Mouse (Mus musculus): ENCODE measurements around the gene Slc22a18. TPM values are rescaled to one million over a fixed set of nuclear protein-coding genes. Genes with fewer than 3 reads are reported as not detected.

Gene Slc22a18
- total RNA-seq (2021): 1 to 10 TPM; 5.5 to 7.0 TPM
- long read RNA-seq, experiment 1, partial matches to known transcripts: 4 of 11 reads
- long read RNA-seq, experiment 1, other reads (novel, unspliced or antisense): 3 of 11 reads
- long read RNA-seq, experiment 2, partial matches to known transcripts: 2 of 3 reads
- long read RNA-seq, experiment 2, other reads (novel, unspliced or antisense): 0 of 3 reads

- no peak for DNase-seq (ENCODE audit: low spot score in 2 of 2)
Measured at GRCm38 (mm10) chr7:143473347-143474101, at the start of gene Slc22a18. Gene Slc22a18, plus strand, starts transcription at chr7:143473736.

GRCm38 (mm10) chr7:143428142-143428813 is 45.3 kb upstream of the Slc22a18 start:
- DNase-seq (ENCODE audit: low spot score in 2 of 2): no peak

GRCm38 (mm10) chr7:143428814-143429499 is 44.6 kb upstream of the Slc22a18 start:
- DNase-seq (ENCODE audit: low spot score in 2 of 2): no peak

GRCm38 (mm10) chr7:143432631-143433030 is 40.9 kb upstream of the Slc22a18 start:
- DNase-seq (ENCODE audit: low spot score in 2 of 2): no peak

GRCm38 (mm10) chr7:143433331-143433730 is 40.2 kb upstream of the Slc22a18 start:
- no peak for DNase-seq (ENCODE audit: low spot score in 2 of 2)

GRCm38 (mm10) chr7:143437231-143437893 is 36.2 kb upstream of the Slc22a18 start:
- no peak for DNase-seq (ENCODE audit: low spot score in 2 of 2)

GRCm38 (mm10) chr7:143437894-143438581 is 35.5 kb upstream of the Slc22a18 start:
- no peak for DNase-seq (ENCODE audit: low spot score in 2 of 2)

- no peak for DNase-seq (ENCODE audit: low spot score in 2 of 2)
Measured at GRCm38 (mm10) chr7:143438965-143439364, 34.6 kb upstream of the Slc22a18 start.

- DNase-seq (ENCODE audit: low spot score in 2 of 2): no peak
Measured at GRCm38 (mm10) chr7:143444580-143444954, 29.0 kb upstream of the Slc22a18 start.

- no peak for DNase-seq (ENCODE audit: low spot score in 2 of 2)
Measured at GRCm38 (mm10) chr7:143444955-143445648, 28.4 kb upstream of the Slc22a18 start.

- DNase-seq (ENCODE audit: low spot score in 2 of 2): no peak
Measured at GRCm38 (mm10) chr7:143445651-143446460, 27.7 kb upstream of the Slc22a18 start.

- no peak for DNase-seq (ENCODE audit: low spot score in 2 of 2)
Measured at GRCm38 (mm10) chr7:143447130-143447529, 26.4 kb upstream of the Slc22a18 start.

GRCm38 (mm10) chr7:143458963-143459331 is 14.6 kb upstream of the Slc22a18 start:
- DNase-seq (ENCODE audit: low spot score in 2 of 2): no peak

- DNase-seq (ENCODE audit: low spot score in 2 of 2): no peak
Measured at GRCm38 (mm10) chr7:143459332-143460211, 14.0 kb upstream of the Slc22a18 start.

GRCm38 (mm10) chr7:143460217-143460834 is 13.2 kb upstream of the Slc22a18 start:
- no peak for DNase-seq (ENCODE audit: low spot score in 2 of 2)

GRCm38 (mm10) chr7:143460874-143461273 is 12.7 kb upstream of the Slc22a18 start, which contains the start of gene Cdkn1c:
Gene Cdkn1c, minus strand, starts transcription at chr7:143461050.
- DNase-seq (ENCODE audit: low spot score in 2 of 2): peak; percentile 63 to 81

GRCm38 (mm10) chr7:143461294-143461870 is 12.2 kb upstream of the Slc22a18 start:
- DNase-seq (ENCODE audit: low spot score in 2 of 2): no peak
